In genomic region chr9:34960736-34961135, GRCm38 (mm10) we compare ENCODE assay signal across 21 mouse cellular contexts.
DNase-seq lines count a peak whose midpoint lies in the region; ATAC-seq and TF ChIP-seq lines count a peak whose summit lies in the region.
"Had no signal": no experiment of that assay in that cellular context is flagged by ENCODE, and none has a peak within 500 bp of the region (broad histone marks: within the 10 kb centered on the region; RNA-seq: fewer than 3 reads in every experiment).

No protein-coding gene starts in this region.

- H3K4me3 ChIP-seq in forebrain, embryonic 15.5 days, result no peak overlapping the region
- H3K4me3 ChIP-seq in forebrain, embryonic 10.5 days, result no peak overlapping the region
- no peak overlapping the region for H3K4me3 ChIP-seq in hindbrain, embryonic 12.5 days
- no peak overlapping the region for H3K4me3 ChIP-seq in hindbrain, postnatal 0 days (ENCODE audit: low read length)
- H3K4me3 ChIP-seq in midbrain, embryonic 14.5 days (replicated peaks; ENCODE audit: low read depth, low read length), result no peak overlapping the region
- no peak overlapping the region for H3K4me3 ChIP-seq in midbrain, embryonic 10.5 days
- no peak overlapping the region for H3K4me3 ChIP-seq in liver, embryonic 11.5 days (ENCODE audit: low read depth, low read length)
- H3K4me3 ChIP-seq: limb, embryonic 12.5 days; liver, embryonic 12.5 days; megakaryocyte, embryonic 14.5 days; neural tube, embryonic 12.5 days had no signal

- no peaks in the 10 kb centered on the region for H3K36me3 ChIP-seq in forebrain, embryonic 15.5 days
- H3K36me3 ChIP-seq in forebrain, embryonic 10.5 days (replicated peaks), result no peaks in the 10 kb centered on the region
- H3K36me3 ChIP-seq in hindbrain, embryonic 12.5 days, result no peaks in the 10 kb centered on the region
- H3K36me3 ChIP-seq in hindbrain, postnatal 0 days (ENCODE audit: insufficient read depth, low read length), result no peaks in the 10 kb centered on the region
- H3K36me3 ChIP-seq in midbrain, embryonic 14.5 days (ENCODE audit: control insufficient read depth, insufficient read depth, low read length), result no peaks in the 10 kb centered on the region
- H3K36me3 ChIP-seq in midbrain, embryonic 10.5 days, result no peaks in the 10 kb centered on the region
- no peaks in the 10 kb centered on the region for H3K36me3 ChIP-seq in liver, embryonic 11.5 days (ENCODE audit: control insufficient read depth, insufficient read depth, low read length)
- H3K36me3 ChIP-seq: limb, embryonic 12.5 days; liver, embryonic 12.5 days; neural tube, embryonic 12.5 days had no signal

- no peak for ATAC-seq in forebrain, embryonic 15.5 days (replicated peaks)
- no peak for ATAC-seq in hindbrain, embryonic 12.5 days (ENCODE audit: low FRiP score)
- no peak for ATAC-seq in hindbrain, postnatal 0 days
- ATAC-seq in midbrain, embryonic 14.5 days (ENCODE audit: low FRiP score, low TSS enrichment), result no peak
- ATAC-seq in liver, embryonic 11.5 days (replicated peaks; ENCODE audit: low FRiP score), result no peak
- ATAC-seq: forebrain, embryonic 14.5 days; liver, embryonic 12.5 days had no signal

- H3K27ac ChIP-seq in forebrain, embryonic 15.5 days (replicated peaks), result 0 out of 2 replicates have a peak overlapping the region, but pooled peaks have one; percentile 15
- no peak overlapping the region for H3K27ac ChIP-seq in forebrain, embryonic 10.5 days
- H3K27ac ChIP-seq in hindbrain, embryonic 12.5 days, result 0 out of 2 replicates have a peak overlapping the region, but pooled peaks have one; percentile 12
- no peak overlapping the region for H3K27ac ChIP-seq in hindbrain, postnatal 0 days
- peak overlapping the region; percentile 17 for H3K27ac ChIP-seq in midbrain, embryonic 14.5 days (replicated peaks; ENCODE audit: low read depth, low read length)
- no peak overlapping the region for H3K27ac ChIP-seq in midbrain, embryonic 10.5 days (replicated peaks)
- no peak overlapping the region for H3K27ac ChIP-seq in liver, embryonic 11.5 days (ENCODE audit: low read depth, low read length)
- H3K27ac ChIP-seq: hindbrain, embryonic 14.5 days; limb, embryonic 12.5 days; liver, embryonic 12.5 days; neural tube, embryonic 12.5 days had no signal

- H3K27me3 ChIP-seq in forebrain, embryonic 15.5 days, result no peaks in the 10 kb centered on the region
- peaks cover 52% of the 10 kb centered on the region for H3K27me3 ChIP-seq in forebrain, embryonic 10.5 days (ENCODE audit: poor library complexity, severe bottlenecking)
- no peaks in the 10 kb centered on the region for H3K27me3 ChIP-seq in hindbrain, embryonic 12.5 days
- no peaks in the 10 kb centered on the region for H3K27me3 ChIP-seq in hindbrain, postnatal 0 days (ENCODE audit: insufficient read depth, low read length)
- no peaks in the 10 kb centered on the region for H3K27me3 ChIP-seq in midbrain, embryonic 14.5 days (ENCODE audit: control insufficient read depth, insufficient read depth, low read length)
- H3K27me3 ChIP-seq in midbrain, embryonic 10.5 days (ENCODE audit: low read depth, poor library complexity, severe bottlenecking), result no peaks in the 10 kb centered on the region
- no peaks in the 10 kb centered on the region for H3K27me3 ChIP-seq in liver, embryonic 11.5 days (replicated peaks; ENCODE audit: control insufficient read depth, insufficient read depth, low read length)
- H3K27me3 ChIP-seq: limb, embryonic 12.5 days; neural tube, embryonic 12.5 days had no signal

- no peaks in the 10 kb centered on the region for H3K9me3 ChIP-seq in forebrain, embryonic 15.5 days
- H3K9me3 ChIP-seq in forebrain, embryonic 10.5 days, result no peaks in the 10 kb centered on the region
- no peaks in the 10 kb centered on the region for H3K9me3 ChIP-seq in hindbrain, embryonic 12.5 days (replicated peaks)
- no peaks in the 10 kb centered on the region for H3K9me3 ChIP-seq in hindbrain, postnatal 0 days (ENCODE audit: low read length)
- no peaks in the 10 kb centered on the region for H3K9me3 ChIP-seq in midbrain, embryonic 14.5 days (ENCODE audit: control insufficient read depth, low read length)
- no peaks in the 10 kb centered on the region for H3K9me3 ChIP-seq in midbrain, embryonic 10.5 days (replicated peaks)
- no peaks in the 10 kb centered on the region for H3K9me3 ChIP-seq in liver, embryonic 11.5 days (ENCODE audit: control insufficient read depth, low read length)
- H3K9me3 ChIP-seq: limb, embryonic 12.5 days; liver, embryonic 12.5 days; megakaryocyte, embryonic 14.5 days; neural tube, embryonic 12.5 days had no signal

- H3K9ac ChIP-seq in forebrain, embryonic 15.5 days (replicated peaks), result no peak overlapping the region
- H3K9ac ChIP-seq in hindbrain, embryonic 12.5 days, result no peak overlapping the region
- H3K9ac ChIP-seq in hindbrain, postnatal 0 days (replicated peaks; ENCODE audit: low read length), result no peak overlapping the region
- no peak overlapping the region for H3K9ac ChIP-seq in midbrain, embryonic 14.5 days (replicated peaks; ENCODE audit: low read length)
- H3K9ac ChIP-seq in liver, embryonic 11.5 days (ENCODE audit: low read depth, low read length), result no peak overlapping the region
- H3K9ac ChIP-seq: hindbrain, embryonic 14.5 days; limb, embryonic 12.5 days; liver, embryonic 12.5 days; neural tube, embryonic 12.5 days had no signal

- no peak overlapping the region for H3K4me2 ChIP-seq in forebrain, embryonic 15.5 days (replicated peaks)
- no peak overlapping the region for H3K4me2 ChIP-seq in hindbrain, embryonic 12.5 days (replicated peaks)
- no peak overlapping the region for H3K4me2 ChIP-seq in hindbrain, postnatal 0 days (ENCODE audit: low read depth, low read length)
- no peak overlapping the region for H3K4me2 ChIP-seq in midbrain, embryonic 14.5 days (ENCODE audit: low read length)
- no peak overlapping the region for H3K4me2 ChIP-seq in liver, embryonic 11.5 days
- H3K4me2 ChIP-seq: hindbrain, embryonic 14.5 days; limb, embryonic 12.5 days; liver, embryonic 12.5 days; neural tube, embryonic 12.5 days had no signal

- no peak for TF ChIP-seq CTCF in hindbrain, postnatal 0 days (IDR thresholded peaks at IDR 0.05; ENCODE audit: low read depth)

- DNase-seq in forebrain, embryonic 10.5 days (ENCODE audit: extremely low spot score, low spot score), result no peak
- no peak for DNase-seq in hindbrain, postnatal 0 days (ENCODE audit: low spot score)
- DNase-seq in midbrain, embryonic 14.5 days, result peak; percentile 32
- no peak for DNase-seq in midbrain, embryonic 10.5 days (ENCODE audit: low spot score)
- DNase-seq in liver, embryonic 11.5 days (ENCODE audit: low spot score), result no peak
- DNase-seq: adrenal gland, postnatal 10 days; cerebellum, adult 2 months; cerebellum, postnatal 36 days; embryo, embryonic 11 days; gastrocnemius, postnatal 10 days; lung, adult 18-20 months; lung, postnatal 14 days; thymus, postnatal 36 days had no signal

- H3K4me1 ChIP-seq in forebrain, embryonic 15.5 days, result peaks cover 45% of the 10 kb centered on the region
- H3K4me1 ChIP-seq in forebrain, embryonic 10.5 days, result peaks cover 29% of the 10 kb centered on the region
- peaks cover 13% of the 10 kb centered on the region for H3K4me1 ChIP-seq in hindbrain, embryonic 12.5 days
- H3K4me1 ChIP-seq in hindbrain, postnatal 0 days (ENCODE audit: insufficient read depth, low read length), result peaks cover 9% of the 10 kb centered on the region; the same call in 1 of the 2 replicates
- peaks cover 26% of the 10 kb centered on the region for H3K4me1 ChIP-seq in midbrain, embryonic 14.5 days (ENCODE audit: control insufficient read depth, insufficient read depth, low read length)
- peaks cover 13% of the 10 kb centered on the region for H3K4me1 ChIP-seq in midbrain, embryonic 10.5 days
- H3K4me1 ChIP-seq in liver, embryonic 11.5 days (replicated peaks; ENCODE audit: control insufficient read depth, insufficient read depth, low read length), result no peaks in the 10 kb centered on the region
- H3K4me1 ChIP-seq: megakaryocyte, embryonic 14.5 days had no signal

- WGBS in forebrain, embryonic 15.5 days, result 55% methylated on average over 12 of the region's 12 CpGs
- 82% methylated on average over 12 of the region's 12 CpGs for WGBS in forebrain, embryonic 10.5 days
- 79% methylated on average over 12 of the region's 12 CpGs for WGBS in hindbrain, embryonic 12.5 days
- 57% methylated on average over 12 of the region's 12 CpGs for WGBS in hindbrain, postnatal 0 days
- 59% methylated on average over 12 of the region's 12 CpGs for whole genome bisulfite sequencing in midbrain, embryonic 14.5 days
- WGBS in midbrain, embryonic 10.5 days, result 82% methylated on average over 12 of the region's 12 CpGs
- 68% methylated on average over 12 of the region's 12 CpGs for WGBS in liver, embryonic 11.5 days

Comparison
In these comparisons a context has a peak if more than half of its experiments do, and no peak if none do; other contexts are left out.
1. H3K27ac ChIP-seq: peak in forebrain, embryonic 15.5 days (single experiment), hindbrain, embryonic 12.5 days (single experiment) and midbrain, embryonic 14.5 days (single experiment); none in forebrain, embryonic 10.5 days (single experiment), hindbrain, postnatal 0 days (single experiment), midbrain, embryonic 10.5 days (single experiment) and liver, embryonic 11.5 days (single experiment).